Mouse (Mus musculus): ENCODE measurements at regions not wholly inside any gene's neighbourhood (a gene's known extent, or its start where the extent isn't known, plus 50 kb on each side); places are given as distances from the start of the nearest gene placed in this dataset.

GRCm38 (mm10) chr10:72573991-72574652 is 80.5 kb upstream of the Zwint start:
- no peak for DNase-seq

GRCm38 (mm10) chr10:72577713-72578112 is 76.9 kb upstream of the Zwint start:
- no peak for DNase-seq

- no peak for DNase-seq
Observed at GRCm38 (mm10) chr10:72578501-72578900, 76.1 kb upstream of the Zwint start.

DNA sequence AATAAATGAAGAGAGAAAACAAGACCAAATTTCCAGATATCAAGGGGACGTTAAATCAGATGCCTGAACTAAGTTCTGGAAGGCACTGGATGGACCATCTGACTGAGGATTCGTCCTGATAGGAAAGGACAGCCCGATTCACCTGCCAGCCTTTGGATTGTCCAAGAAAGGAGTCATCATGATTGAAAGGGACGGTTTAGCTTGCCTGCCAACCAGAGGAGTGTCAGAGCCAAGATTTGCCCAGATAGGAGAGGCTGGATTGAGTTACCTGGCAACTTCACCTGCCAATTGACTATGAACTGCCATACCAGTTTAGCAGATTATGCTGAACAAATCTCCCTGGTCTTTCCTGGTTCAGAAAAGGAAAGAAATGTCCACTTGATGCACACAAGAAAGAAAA is 73.3 kb upstream of the Zwint start:
- no peak for DNase-seq

DNA sequence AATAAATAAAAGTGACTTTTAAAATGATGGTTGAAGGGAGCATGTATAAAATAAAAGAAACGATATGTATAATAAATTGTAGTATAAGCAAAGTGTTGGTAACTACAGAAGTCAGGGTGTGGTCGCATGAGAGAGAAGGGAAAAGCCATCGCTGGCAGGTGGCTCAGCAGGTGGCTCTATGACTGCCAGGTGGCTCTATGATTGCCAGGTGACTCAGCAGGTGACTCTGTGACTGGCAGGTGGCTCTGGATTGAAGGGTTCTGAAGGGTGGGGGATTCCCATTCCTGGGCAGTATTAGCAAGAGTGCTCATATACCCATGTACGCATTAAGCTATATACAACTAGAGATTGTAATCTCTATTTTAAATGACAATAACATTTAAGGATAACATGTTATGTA is 66.1 kb upstream of the Zwint start:
- no peak for DNase-seq

- no peak for DNase-seq
Observed at GRCm38 (mm10) chr10:72593049-72593448, 61.6 kb upstream of the Zwint start.

Measured in kidney, adult 8-10 months (tissue).